Mouse (Mus musculus): Measurements from ENCODE around the gene Hpn.
A peak's percentile ranks its signal among the peaks of the same experiment; 100 is the strongest.

Hpn gene

DNA sequence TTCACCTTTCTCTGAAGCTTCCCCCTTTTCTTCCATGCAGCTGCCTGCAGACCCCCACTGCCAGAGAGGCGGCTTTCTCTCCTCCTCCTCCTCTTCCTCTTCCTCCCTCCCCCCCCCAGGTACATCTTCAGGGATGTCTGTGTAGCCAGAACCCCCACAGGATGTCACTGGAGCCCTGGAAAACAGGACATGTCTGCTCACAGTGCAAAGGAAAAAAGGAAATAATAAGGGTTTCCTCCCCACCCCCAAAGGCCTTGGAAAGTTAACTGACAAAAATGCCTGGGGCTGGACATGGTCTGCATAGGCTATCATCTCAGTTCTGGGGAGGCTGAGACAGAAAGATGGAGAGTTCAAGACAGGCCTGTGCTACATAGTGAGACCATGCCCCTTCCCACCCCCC is 34.0 kb downstream of the Hpn start:
- no peak for DNase-seq (ENCODE audit: low spot score)

GRCm38 (mm10) chr7:31080611-31081010 is 34.5 kb downstream of the Hpn start:
- no peak for DNase-seq (ENCODE audit: low spot score)

DNA sequence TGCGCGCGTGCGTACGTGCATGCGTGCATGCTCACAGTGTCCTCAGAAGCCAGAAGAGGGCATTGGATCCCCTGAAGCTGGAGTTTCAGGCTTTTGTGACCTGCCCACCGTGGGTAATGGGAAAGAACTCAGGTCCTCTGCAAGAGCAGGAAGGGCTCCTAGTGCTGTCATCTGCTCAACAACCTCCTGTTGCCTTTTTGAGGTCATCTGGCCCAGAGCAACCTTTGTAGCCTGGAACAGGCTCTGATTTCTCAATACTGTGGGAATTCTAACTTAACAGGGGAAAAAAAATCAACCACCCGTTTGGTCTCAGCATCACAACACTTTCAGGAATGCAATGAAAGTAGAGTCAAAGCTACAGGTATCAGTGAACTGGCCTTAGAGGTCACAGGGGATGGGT is 35.4 kb downstream of the Hpn start:
- no peak for DNase-seq (ENCODE audit: low spot score)

- peak; percentile 84 for DNase-seq (ENCODE audit: low spot score)
These were observed 37.1 kb downstream of the Hpn start for GRCm38 (mm10) chr7:31077885-31078445.

DNA sequence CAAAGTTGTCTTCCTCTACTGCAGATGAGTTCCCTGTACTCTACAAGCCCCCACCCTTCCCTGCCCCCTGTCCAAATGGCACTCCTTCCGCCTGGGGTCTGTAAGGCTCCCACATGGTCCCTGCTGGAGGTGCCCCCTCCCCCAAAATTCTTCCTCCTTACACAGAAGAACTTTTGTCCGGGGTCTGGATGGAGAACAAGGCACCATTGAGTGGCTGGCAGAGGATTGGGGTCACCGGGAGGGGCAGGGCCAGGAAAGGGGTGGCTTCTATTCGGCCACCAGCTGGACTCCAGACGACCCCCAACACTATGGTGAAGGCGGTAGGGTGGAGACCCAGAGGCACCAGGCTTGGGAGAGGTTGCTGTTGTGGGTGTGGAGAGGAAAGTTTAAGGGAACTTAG is 37.6 kb downstream of the Hpn start:
- DNase-seq (ENCODE audit: low spot score): no peak

GRCm38 (mm10) chr7:31076492-31076891 is 38.6 kb downstream of the Hpn start, which contains the start of gene Fxyd3:
TSS of gene Fxyd3 (minus strand) at chr7:31076704.
- DNase-seq (ENCODE audit: low spot score): no peak

- DNase-seq (ENCODE audit: low spot score): no peak
These were observed 40.4 kb downstream of the Hpn start for GRCm38 (mm10) chr7:31074713-31075069.

DNA sequence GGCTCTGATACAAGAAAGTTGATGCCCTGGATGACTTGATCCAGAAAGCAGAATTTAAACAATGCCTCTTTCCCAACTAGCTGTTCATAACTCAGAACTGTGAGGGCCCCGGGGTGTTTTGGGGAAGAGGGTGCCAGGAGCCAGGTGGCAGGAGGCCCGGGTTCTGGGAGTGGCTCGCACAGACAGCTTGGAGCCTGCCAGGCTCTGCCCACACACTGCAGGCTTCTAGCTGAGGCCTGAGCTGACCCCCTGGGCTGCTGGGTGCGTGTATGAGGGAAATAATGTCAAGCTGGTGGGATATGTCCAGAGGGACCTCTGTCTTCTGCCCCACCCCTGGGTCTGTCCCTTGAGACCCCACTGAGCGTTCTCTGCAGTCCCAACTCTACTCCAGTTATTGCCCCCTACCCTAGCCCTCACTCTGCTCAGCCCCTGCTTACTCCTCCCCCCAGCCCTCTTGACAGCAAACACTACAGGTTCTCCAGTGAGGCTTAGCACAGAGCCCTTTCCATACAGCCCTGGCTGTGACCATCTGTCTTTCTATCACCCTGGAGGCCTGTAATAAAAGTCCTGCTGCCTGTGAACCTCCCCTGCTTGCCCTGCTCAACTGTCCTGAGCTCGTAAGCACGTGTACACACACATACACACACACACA is 40.9 kb downstream of the Hpn start:
- no peak for DNase-seq (ENCODE audit: low spot score)

- no peak for DNase-seq (ENCODE audit: low spot score)
These were observed 41.5 kb downstream of the Hpn start for GRCm38 (mm10) chr7:31073546-31073945.

DNA sequence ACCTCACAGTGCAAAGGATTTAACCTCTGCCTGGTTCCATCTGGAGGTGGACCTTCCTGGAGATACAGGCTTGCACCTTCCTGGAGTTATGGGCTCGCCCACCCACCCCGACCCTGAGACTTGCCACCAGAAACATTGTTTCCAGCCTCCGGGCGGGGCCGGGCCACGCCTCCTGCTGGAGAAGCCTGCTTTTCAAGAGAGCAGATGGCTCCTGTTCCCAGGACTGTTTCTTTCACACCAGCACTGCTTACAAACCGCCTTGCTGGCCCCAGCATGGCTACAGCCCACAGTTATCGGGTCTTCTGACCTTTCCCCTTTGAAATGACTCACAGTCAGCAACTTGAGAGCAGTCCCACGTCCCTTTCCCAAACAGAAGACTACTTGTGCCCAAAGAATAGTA is 42.8 kb downstream of the Hpn start:
- no peak for DNase-seq (ENCODE audit: low spot score)

DNA sequence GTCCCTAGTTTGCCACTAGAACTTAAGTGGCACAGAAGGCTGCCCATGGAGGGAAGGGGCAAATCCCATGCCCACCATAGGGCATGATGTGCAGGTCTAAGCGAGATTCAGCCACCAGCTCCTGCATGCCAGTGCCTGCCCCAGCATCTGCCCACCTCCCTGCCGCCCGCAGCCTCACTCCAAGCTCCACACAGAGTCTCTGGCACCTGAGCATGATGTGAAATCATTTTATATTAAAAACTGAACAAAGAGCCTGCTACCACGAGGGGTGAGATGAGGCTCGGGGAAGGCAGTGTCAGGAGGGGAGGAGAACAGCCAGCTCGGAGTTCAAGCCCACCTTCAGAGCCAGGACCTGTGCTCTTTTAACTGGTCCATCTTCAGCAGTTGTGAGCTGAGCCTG is 44.8 kb downstream of the Hpn start:
- DNase-seq (ENCODE audit: low spot score): no peak

GRCm38 (mm10) chr7:31069491-31069890 is 45.6 kb downstream of the Hpn start:
- no peak for DNase-seq (ENCODE audit: low spot score)

DNA sequence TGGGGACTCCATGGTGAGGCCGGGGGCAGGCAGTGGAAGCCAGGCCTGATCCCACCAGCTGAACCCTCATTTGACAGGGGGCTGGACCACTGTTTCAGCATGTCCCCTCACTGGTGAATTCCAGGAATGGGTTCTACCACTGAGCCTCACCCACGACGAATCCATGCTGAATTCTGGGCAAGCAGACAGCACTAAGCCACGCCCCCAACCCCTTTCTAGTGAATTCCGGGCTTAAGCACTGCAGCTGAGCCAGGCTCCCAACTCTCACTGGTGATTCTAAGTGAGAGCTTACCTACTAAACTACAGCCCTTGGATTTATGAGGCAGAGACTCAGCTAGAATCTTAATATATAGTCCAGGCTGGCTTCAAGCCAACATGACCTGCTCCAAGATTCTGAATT is 47.3 kb downstream of the Hpn start:
- DNase-seq (ENCODE audit: low spot score): no peak

DNA sequence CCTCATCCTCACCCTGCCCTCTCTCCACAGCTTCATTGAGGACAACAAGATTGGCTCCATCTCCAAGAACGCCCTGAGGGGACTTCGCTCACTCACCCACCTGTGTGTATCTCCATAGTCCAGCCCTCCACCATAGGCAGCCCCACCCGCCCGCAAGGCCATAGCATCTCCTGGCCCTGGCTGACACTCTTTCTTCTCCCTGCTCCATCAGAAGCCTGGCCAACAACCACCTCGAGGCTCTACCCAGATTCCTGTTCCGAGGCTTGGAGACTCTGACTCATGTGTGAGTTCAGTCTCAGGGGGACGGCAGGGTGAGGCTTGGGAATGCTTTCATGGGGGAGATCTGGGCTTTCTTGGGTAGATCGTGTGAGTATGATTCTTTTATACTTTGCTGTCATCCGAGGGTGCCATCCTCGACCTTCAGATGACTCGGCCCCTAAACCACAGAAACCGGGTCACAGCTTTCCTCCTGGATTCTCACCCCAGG is 52.0 kb downstream of the Hpn start:
- DNase-seq (ENCODE audit: low spot score): no peak

- no peak for DNase-seq (ENCODE audit: low spot score)
These were observed 54.5 kb downstream of the Hpn start for GRCm38 (mm10) chr7:31060621-31061010.

GRCm38 (mm10) chr7:31059919-31060620 is 55.0 kb downstream of the Hpn start:
- DNase-seq (ENCODE audit: low spot score): no peak

DNA sequence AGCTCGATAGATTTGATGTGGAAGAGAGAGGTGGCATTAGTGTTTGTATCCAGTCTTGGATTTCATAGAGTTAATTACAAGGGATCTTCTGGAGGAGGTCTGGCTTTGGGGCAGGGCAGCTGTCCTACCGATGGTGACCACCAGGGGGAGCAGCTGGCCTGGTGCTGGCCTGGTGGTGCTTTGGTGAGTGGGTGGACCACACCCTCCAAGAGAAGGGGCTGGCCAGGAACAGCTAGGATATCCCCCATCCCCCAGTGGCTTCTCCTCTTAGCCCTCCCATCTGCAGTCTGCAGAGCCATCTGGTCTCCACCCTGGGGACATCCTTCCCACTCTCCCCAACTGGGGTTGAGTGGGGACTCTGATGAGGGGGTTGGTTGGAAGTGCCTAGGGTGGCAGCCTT is 56.0 kb downstream of the Hpn start, which contains the start of gene Lgi4:
Gene Lgi4 (plus strand): TSS at position 235 of the 400 bp plus-strand sequence.
- peak; percentile 86 for DNase-seq (ENCODE audit: low spot score)

DNA sequence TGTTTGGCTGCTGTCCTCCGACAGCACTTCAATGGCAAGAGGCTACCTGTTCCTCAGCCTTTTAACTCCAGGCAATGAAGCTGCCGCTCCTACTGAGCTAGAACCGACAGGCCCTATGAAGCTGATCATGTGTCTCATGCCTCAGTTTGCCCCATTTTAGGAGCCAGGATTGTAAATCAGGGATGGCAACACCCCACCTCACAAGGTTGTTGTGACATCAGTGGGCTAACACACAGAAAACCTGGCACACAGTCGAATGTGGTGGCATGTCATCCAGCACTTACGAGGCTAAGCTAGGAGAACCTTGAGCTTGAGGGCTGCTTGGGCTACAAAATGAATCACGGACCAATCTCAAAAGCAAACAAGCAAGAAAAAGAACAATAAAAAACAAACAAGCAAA is 56.9 kb downstream of the Hpn start:
- no peak for DNase-seq (ENCODE audit: low spot score)

- DNase-seq (ENCODE audit: low spot score): no peak
These were observed 57.4 kb downstream of the Hpn start for GRCm38 (mm10) chr7:31057730-31058129.

- no peak for DNase-seq (ENCODE audit: low spot score)
These were observed 58.0 kb downstream of the Hpn start, which contains the start of gene Fxyd1 for GRCm38 (mm10) chr7:31057071-31057470. TSS of gene Fxyd1 (minus strand) at chr7:31057199.

GRCm38 (mm10) chr7:31056448-31056847 is 58.6 kb downstream of the Hpn start:
- DNase-seq (ENCODE audit: low spot score): no peak

GRCm38 (mm10) chr7:31055883-31056282 is 59.2 kb downstream of the Hpn start:
- peak; percentile 54 for DNase-seq (ENCODE audit: low spot score)

GRCm38 (mm10) chr7:31055354-31055824 is 59.7 kb downstream of the Hpn start:
- DNase-seq (ENCODE audit: low spot score): no peak
